8 mouse cellular contexts compared by ENCODE assay signal in genomic region chr2:180025861-180026200, GRCm38 (mm10). TPM values are rescaled to one million over a fixed set of nuclear protein-coding genes. Genes with fewer than 3 reads are reported as not detected.
DNase-seq lines count a peak whose midpoint lies in the region; ATAC-seq and TF ChIP-seq lines count a peak whose summit lies in the region.

No protein-coding gene starts in this region.

- no peak for TF ChIP-seq CTCF in testis, adult 2 months (IDR thresholded peaks at IDR 0.05; ENCODE audit: control insufficient read depth, insufficient read depth, insufficient replicate concordance, low read depth, low read length)

- ATAC-seq in erythroblast, adult 5-6 weeks (replicated peaks; ENCODE audit: low FRiP score, poor library complexity, severe bottlenecking): no peak
- ATAC-seq in liver, embryonic 12.5 days: no peak
- ATAC-seq in stomach, embryonic 16.5 days (ENCODE audit: insufficient read depth, low FRiP score): no peak

- H3K9ac ChIP-seq in liver, embryonic 12.5 days: peak overlapping the region; percentile 82
- peak overlapping the region; percentile 93 for H3K9ac ChIP-seq in stomach, embryonic 16.5 days (ENCODE audit: low read length)

- H3K4me3 ChIP-seq in erythroblast, embryonic 14.5 days (replicated peaks): peak overlapping the region; percentile 90
- peak overlapping the region; percentile 93 for H3K4me3 ChIP-seq in testis, adult 2 months (ENCODE audit: control insufficient read depth, low read depth, low read length)
- peak overlapping the region; percentile 80 for H3K4me3 ChIP-seq in liver, embryonic 12.5 days
- H3K4me3 ChIP-seq in stomach, embryonic 16.5 days (replicated peaks; ENCODE audit: low read length): peak overlapping the region; percentile 92

- H3K36me3 ChIP-seq in erythroblast, embryonic 14.5 days (ENCODE audit: control insufficient read depth): peaks cover 44% of the 10 kb centered on the region
- no peaks in the 10 kb centered on the region; the same call in 1 of the 2 replicates for H3K36me3 ChIP-seq in testis, adult 2 months (ENCODE audit: control insufficient read depth, insufficient read depth, low read length)
- H3K36me3 ChIP-seq in liver, embryonic 12.5 days: peaks cover 37% of the 10 kb centered on the region
- no peaks in the 10 kb centered on the region for H3K36me3 ChIP-seq in stomach, embryonic 16.5 days (ENCODE audit: control insufficient read depth, insufficient read depth, low read length)

- peaks cover 46% of the 10 kb centered on the region for H3K4me1 ChIP-seq in erythroblast, embryonic 14.5 days (ENCODE audit: control insufficient read depth)
- peaks cover 16% of the 10 kb centered on the region for H3K4me1 ChIP-seq in testis, adult 2 months (ENCODE audit: control insufficient read depth, insufficient read depth, low read length)
- peaks cover 42% of the 10 kb centered on the region for H3K4me1 ChIP-seq in liver, embryonic 12.5 days
- H3K4me1 ChIP-seq in stomach, embryonic 16.5 days (ENCODE audit: control insufficient read depth, insufficient read depth, low read length): peaks cover 24% of the 10 kb centered on the region

- peak overlapping the region; percentile 94 for H3K27ac ChIP-seq in testis, adult 2 months (ENCODE audit: control insufficient read depth, insufficient read depth, low read depth, low read length)
- H3K27ac ChIP-seq in liver, embryonic 12.5 days: no peak overlapping the region
- H3K27ac ChIP-seq in stomach, embryonic 16.5 days (ENCODE audit: low read length): 0 out of 2 replicates have a peak overlapping the region, but pooled peaks have one; percentile 90

- H3K4me2 ChIP-seq in liver, embryonic 12.5 days: peak overlapping the region; percentile 97
- H3K4me2 ChIP-seq in stomach, embryonic 16.5 days (ENCODE audit: low read depth, low read length): peak overlapping the region; percentile 92

- no peak for DNase-seq in testis, postnatal 14 days (ENCODE audit: low spot score)
- no peak for DNase-seq in ovary, adult 18-20 months (ENCODE audit: low spot score)
- DNase-seq in urinary bladder, postnatal 25 days (ENCODE audit: low spot score): no peak

- no peaks in the 10 kb centered on the region for H3K9me3 ChIP-seq in erythroblast, embryonic 14.5 days (ENCODE audit: control insufficient read depth, low read length)
- H3K9me3 ChIP-seq in liver, embryonic 12.5 days (replicated peaks): no peaks in the 10 kb centered on the region
- no peaks in the 10 kb centered on the region for H3K9me3 ChIP-seq in stomach, embryonic 16.5 days (replicated peaks; ENCODE audit: control insufficient read depth, low read length)

- TF ChIP-seq POLR2A in testis, adult 2 months (IDR thresholded peaks at IDR 0.05; ENCODE audit: control insufficient read depth, low read depth, low read length): no peak

- WGBS in liver, embryonic 12.5 days (ENCODE audit: insufficient replicate concordance): 21% methylated on average over 6 of the region's 6 CpGs
- 5% methylated on average over 6 of the region's 6 CpGs for WGBS in stomach, embryonic 16.5 days

- H3K27me3 ChIP-seq in erythroblast, embryonic 14.5 days (ENCODE audit: control insufficient read depth): peaks cover 27% of the 10 kb centered on the region
- no peaks in the 10 kb centered on the region for H3K27me3 ChIP-seq in testis, adult 2 months (ENCODE audit: control insufficient read depth, insufficient read depth, low read length)
- peaks cover 26% of the 10 kb centered on the region for H3K27me3 ChIP-seq in liver, embryonic 12.5 days (replicated peaks)
- peaks cover 7% of the 10 kb centered on the region for H3K27me3 ChIP-seq in stomach, embryonic 16.5 days (ENCODE audit: control insufficient read depth, insufficient read depth, low read length)

RNA-seq across cellular contexts. Expression of gene Lsm14b, which starts 1.0 kb away (rescaled TPM):
- 2.3 and 2.5 TPM in 2 replicates for polyA plus RNA-seq in erythroblast, embryonic 14.5 days (2012)
- 1.7 and 7.3 TPM in 2 replicates for total RNA-seq in erythroblast, adult 5-6 weeks (2015; ENCODE audit: low replicate concordance)
- total RNA-seq in erythroblast, adult 5-6 weeks (2017; ENCODE audit: low replicate concordance): 1.3 and 10.0 TPM in 2 replicates
- polyA plus RNA-seq in testis, adult 2 months (2012; rRNA removed): 31.8 and 33.7 TPM in 2 replicates
- 2.4 and 2.7 TPM in 2 replicates for polyA plus RNA-seq in liver, embryonic 12.5 days (2016; fragmentation: Nextera tagmentation; extraction: Ambion mirVana)
- 2.0 and 2.2 TPM in 2 replicates for polyA plus RNA-seq in stomach, embryonic 16.5 days (2015; fragmentation: Nextera tagmentation; extraction: Ambion mirVana)

RNA-seq across cellular contexts. Expression of gene Psma7, which starts 16.4 kb away (rescaled TPM):
- polyA plus RNA-seq in erythroblast, embryonic 14.5 days (2012): 6.1 and 6.3 TPM in 2 replicates
- total RNA-seq in erythroblast, adult 5-6 weeks (2015; ENCODE audit: low replicate concordance): 66.3 and 90.5 TPM in 2 replicates
- 48.8 and 90.3 TPM in 2 replicates for total RNA-seq in erythroblast, adult 5-6 weeks (2017; ENCODE audit: low replicate concordance)
- polyA plus RNA-seq in testis, adult 2 months (2012; rRNA removed): 38.5 and 42.6 TPM in 2 replicates
- 455 and 456 TPM in 2 replicates for polyA plus RNA-seq in liver, embryonic 12.5 days (2016; fragmentation: Nextera tagmentation; extraction: Ambion mirVana)
- polyA plus RNA-seq in stomach, embryonic 16.5 days (2015; fragmentation: Nextera tagmentation; extraction: Ambion mirVana): 471 and 493 TPM in 2 replicates

RNA-seq across cellular contexts. Expression of gene Ss18l1, which starts 16.5 kb away (rescaled TPM):
- polyA plus RNA-seq in erythroblast, embryonic 14.5 days (2012): 0.01 and 0.07 TPM in 2 replicates
- total RNA-seq in erythroblast, adult 5-6 weeks (2015; ENCODE audit: low replicate concordance): not detected in 2 replicates
- total RNA-seq in erythroblast, adult 5-6 weeks (2017; ENCODE audit: low replicate concordance): 0.34 and 0.84 TPM in 2 replicates
- 4.0 TPM in 2 replicates for polyA plus RNA-seq in testis, adult 2 months (2012; rRNA removed)
- polyA plus RNA-seq in liver, embryonic 12.5 days (2016; fragmentation: Nextera tagmentation; extraction: Ambion mirVana): 1.3 and 1.6 TPM in 2 replicates
- polyA plus RNA-seq in stomach, embryonic 16.5 days (2015; fragmentation: Nextera tagmentation; extraction: Ambion mirVana): 4.2 and 4.3 TPM in 2 replicates

RNA-seq across cellular contexts. Expression of gene Mtg2, which starts 44.6 kb away (rescaled TPM):
- polyA plus RNA-seq in erythroblast, embryonic 14.5 days (2012): 0.58 and 1.0 TPM in 2 replicates
- total RNA-seq in erythroblast, adult 5-6 weeks (2015; ENCODE audit: low replicate concordance): not detected in 2 replicates
- 2.8 and 4.9 TPM in 2 replicates for total RNA-seq in erythroblast, adult 5-6 weeks (2017; ENCODE audit: low replicate concordance)
- 7.0 and 7.8 TPM in 2 replicates for polyA plus RNA-seq in testis, adult 2 months (2012; rRNA removed)
- polyA plus RNA-seq in liver, embryonic 12.5 days (2016; fragmentation: Nextera tagmentation; extraction: Ambion mirVana): 17.6 and 18.0 TPM in 2 replicates
- 27.0 and 27.9 TPM in 2 replicates for polyA plus RNA-seq in stomach, embryonic 16.5 days (2015; fragmentation: Nextera tagmentation; extraction: Ambion mirVana)

RNA-seq across cellular contexts. Expression of gene Taf4, which starts 49.4 kb away (rescaled TPM):
- 2.2 and 2.6 TPM in 2 replicates for polyA plus RNA-seq in erythroblast, embryonic 14.5 days (2012)
- 11.0 and 12.7 TPM in 2 replicates for total RNA-seq in erythroblast, adult 5-6 weeks (2015; ENCODE audit: low replicate concordance)
- 39.6 and 47.5 TPM in 2 replicates for total RNA-seq in erythroblast, adult 5-6 weeks (2017; ENCODE audit: low replicate concordance)
- 3.6 and 4.2 TPM in 2 replicates for polyA plus RNA-seq in testis, adult 2 months (2012; rRNA removed)
- 2.2 and 2.6 TPM in 2 replicates for polyA plus RNA-seq in liver, embryonic 12.5 days (2016; fragmentation: Nextera tagmentation; extraction: Ambion mirVana)
- polyA plus RNA-seq in stomach, embryonic 16.5 days (2015; fragmentation: Nextera tagmentation; extraction: Ambion mirVana): 2.9 and 3.2 TPM in 2 replicates

Comparison
In these comparisons a context has a peak if more than half of its experiments do, and no peak if none do; other contexts are left out.
1. RNA of gene Psma7, which starts 16.4 kb away (polyA plus RNA-seq): 471 to 493 TPM in stomach, embryonic 16.5 days and 455 to 456 TPM in liver, embryonic 12.5 days; 38.5 to 42.6 TPM in testis, adult 2 months and 6.1 to 6.3 TPM in erythroblast, embryonic 14.5 days; every median in the first group is over 10 times any median in the second.
2. Peak in every context shown above with its lines, with median percentiles within 50 percentile points of each other: H3K4me3 ChIP-seq.